Mouse (Mus musculus): ENCODE data around the gene Cbr1. TPM values are rescaled to one million over a fixed set of nuclear protein-coding genes. Genes with fewer than 3 reads are reported as not detected.

Gene Cbr1
- 18.3 and 19.3 TPM in 2 replicates for polyA plus RNA-seq (2012; rRNA removed)

GRCm38 (mm10) chr16:93605553-93605952 lies at the start of gene Cbr1:
Gene Cbr1, plus strand, starts transcription at chr16:93605853.

GRCm38 (mm10) chr16:93603439-93604212 lies 2.0 kb upstream of the Cbr1 start, which contains the start of gene Setd4:
Gene Setd4, minus strand, starts transcription at chr16:93604063.

DNA sequence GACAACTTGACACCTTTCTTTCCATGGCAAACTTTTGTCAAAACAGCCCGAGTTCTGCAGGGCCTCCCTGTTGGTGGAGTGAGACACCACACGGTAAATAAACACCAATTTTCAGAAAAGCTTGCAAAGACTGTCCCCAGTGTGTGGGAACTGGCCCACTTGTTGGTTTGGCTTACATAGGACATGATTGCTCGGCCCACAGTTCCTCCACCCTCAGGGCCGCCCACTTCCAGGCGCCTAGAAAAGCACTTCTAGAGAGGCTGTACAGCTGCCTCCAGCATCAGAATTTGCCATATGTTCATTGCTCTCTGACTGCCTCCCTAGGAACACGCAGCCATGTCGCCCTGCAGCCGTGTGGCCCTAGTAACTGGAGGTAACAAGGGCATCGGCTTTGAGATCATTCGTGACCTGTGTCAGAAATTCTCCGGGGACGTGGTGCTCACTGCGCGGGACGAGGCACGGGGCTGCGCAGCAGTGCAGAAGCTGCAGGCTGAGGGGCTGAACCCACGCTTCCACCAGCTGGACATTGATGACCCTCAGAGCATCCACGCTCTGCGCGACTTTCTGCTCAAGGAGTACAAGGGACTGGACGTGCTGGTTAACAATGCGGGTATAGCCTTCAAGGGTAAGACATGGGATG lies 22.2 kb downstream of the Cbr1 start, which contains the start of gene Gm5678:
Gene Gm5678, plus strand, starts transcription at position 337 of the 640 bp plus-strand sequence.

Other genes starting within 250 kb of the Cbr1 start
- 3.9 and 4.5 TPM in 2 replicates for gene Setd4, start 1.8 kb upstream of the Cbr1 start, polyA plus RNA-seq (2012; rRNA removed)
- not detected in 2 replicates for gene Gm5678, start 22.2 kb downstream of the Cbr1 start, polyA plus RNA-seq (2012; rRNA removed)
- 0.25 and 0.26 TPM in 2 replicates for gene Cbr3, start 77.4 kb downstream of the Cbr1 start, polyA plus RNA-seq (2012; rRNA removed)
- gene Dop1b, start 106.1 kb downstream of the Cbr1 start, polyA plus RNA-seq (2012; rRNA removed): 10.2 and 12.3 TPM in 2 replicates
- gene Morc3, start 226.3 kb downstream of the Cbr1 start, polyA plus RNA-seq (2012; rRNA removed): 12.8 and 15.2 TPM in 2 replicates